Mouse (Mus musculus): Measurements from ENCODE around the gene 6430531B16Rik.

The 6430531B16Rik gene

DNA sequence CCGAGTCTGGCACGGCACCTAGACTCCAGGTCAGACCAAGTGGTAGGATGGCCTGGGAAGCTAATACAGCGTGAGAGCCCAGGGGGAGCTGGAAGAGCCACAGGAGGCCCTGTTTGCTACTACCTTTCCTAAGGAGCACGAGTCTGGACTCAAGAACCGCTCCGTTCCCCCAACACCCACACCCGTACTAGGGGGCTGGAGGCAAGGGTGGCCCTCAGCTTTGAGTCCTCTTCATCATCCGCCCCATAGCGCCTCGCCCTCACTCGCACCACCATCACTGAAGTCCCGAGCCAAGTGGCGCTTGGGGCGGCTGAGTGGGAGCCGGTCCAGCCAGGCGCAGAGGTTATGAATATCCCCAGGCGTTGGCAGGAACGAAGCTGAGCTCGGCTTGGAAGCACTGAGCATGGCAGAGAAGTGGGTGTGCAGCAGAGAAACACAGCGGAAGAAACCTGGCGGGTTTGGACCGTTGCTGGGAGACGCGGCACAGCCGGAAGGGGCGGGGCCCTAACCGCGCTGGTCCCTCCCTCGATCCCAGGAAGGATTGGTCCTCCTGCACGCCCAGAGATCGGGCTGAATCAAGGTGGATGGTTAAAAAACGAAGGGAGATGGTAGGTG, at the start of gene 6430531B16Rik:
Gene 6430531B16Rik, minus strand, starts transcription at position 478 of the 615 bp plus-strand sequence.
- peak; percentile 88 for DNase-seq (ENCODE audit: low spot score)

DNA sequence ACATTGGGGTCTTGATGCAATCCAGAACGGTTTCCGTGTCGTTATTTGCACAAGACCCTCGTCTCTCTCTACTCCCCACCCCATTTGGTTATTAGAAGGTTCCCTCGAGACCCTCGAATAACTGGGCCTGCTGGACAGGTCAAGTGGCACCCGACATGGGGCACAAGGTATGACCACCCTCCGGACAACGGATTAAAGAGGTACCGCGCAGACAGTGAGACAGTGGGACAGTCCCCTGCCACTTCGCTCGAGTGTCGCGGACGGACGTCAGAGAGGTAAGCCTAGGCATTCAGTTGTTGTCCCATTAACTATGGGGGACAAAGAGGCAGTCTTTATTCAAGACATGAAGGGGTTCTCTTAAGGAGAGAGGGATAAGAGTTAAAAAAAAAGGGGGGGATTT, 32.8 kb upstream of the 6430531B16Rik start:
- no peak for DNase-seq (ENCODE audit: low spot score)

DNA sequence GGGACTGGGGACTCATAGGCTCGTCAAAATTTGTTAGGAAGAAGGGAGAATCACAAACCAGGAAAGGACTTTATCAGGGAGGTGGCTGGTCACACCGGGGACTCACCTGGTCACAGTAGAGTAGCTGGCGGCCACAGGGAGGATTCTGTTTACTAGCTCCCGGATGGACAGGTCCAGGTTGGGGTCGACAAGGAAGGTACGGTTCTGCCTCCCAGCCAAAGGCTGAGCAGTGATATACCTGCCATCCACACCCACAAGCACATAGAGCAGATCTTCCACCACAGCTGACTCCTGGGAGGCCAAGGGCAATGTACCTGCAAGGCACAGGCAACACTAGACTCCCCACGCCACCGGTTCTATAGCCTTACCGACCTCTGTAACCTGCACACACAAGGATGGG, 29.2 kb upstream of the 6430531B16Rik start:
- DNase-seq (ENCODE audit: low spot score), result no peak

DNA sequence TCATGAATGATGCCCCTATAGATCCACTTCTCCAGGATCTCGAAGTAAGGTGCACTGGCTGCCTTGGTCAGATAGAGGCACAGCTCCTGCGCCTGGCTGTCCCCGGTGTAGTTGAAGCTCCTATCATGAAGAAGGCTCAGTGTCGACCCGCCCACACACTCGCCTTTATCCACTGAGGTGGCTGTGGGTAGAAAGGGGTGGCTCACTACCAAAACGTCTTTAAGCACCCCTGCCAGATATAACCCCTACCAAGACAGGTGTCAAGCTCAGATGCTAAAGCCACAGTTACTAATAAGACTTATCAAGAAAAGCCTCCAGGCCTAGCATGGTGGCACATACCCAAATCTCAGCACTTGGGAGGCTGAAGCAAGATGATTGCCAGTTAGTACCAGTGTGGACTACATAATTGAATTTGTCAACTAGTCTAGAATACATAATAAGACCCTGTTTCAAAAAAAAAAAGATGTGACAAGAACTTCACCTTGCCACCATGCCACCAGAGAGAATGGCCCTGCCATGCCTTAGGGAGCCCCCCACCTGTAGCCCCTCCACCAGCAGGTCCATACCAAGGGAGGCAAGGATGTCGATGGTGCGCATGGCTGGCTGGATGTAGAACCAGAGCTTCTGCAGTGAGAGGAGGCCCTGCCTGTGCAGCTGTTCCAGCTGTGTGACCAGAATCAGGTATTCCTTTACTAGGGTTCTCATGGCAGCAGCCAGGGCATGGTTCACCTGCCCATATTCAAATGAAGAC, 28.5 kb upstream of the 6430531B16Rik start:
- no peak for DNase-seq (ENCODE audit: low spot score)

DNA sequence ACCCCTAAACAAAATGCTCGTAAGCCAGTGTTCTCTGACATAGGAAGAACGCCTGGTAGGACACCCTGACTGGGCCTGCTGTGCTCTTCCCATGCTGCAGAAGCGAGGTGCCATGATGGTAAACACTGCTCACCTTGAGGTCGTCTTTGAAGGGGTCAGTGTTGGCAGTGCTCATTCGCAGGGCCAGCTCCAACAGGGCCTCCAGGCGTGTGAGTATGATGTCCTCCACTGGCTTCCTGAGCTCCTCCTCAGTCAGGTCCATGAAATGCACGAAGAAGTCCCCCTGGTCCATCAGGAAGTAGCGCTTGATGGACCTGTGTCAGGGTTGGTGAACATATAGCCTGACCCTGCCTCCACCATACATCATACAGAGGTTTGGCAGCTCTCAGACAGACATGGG, 26.1 kb upstream of the 6430531B16Rik start:
- no peak for DNase-seq (ENCODE audit: low spot score)

DNA sequence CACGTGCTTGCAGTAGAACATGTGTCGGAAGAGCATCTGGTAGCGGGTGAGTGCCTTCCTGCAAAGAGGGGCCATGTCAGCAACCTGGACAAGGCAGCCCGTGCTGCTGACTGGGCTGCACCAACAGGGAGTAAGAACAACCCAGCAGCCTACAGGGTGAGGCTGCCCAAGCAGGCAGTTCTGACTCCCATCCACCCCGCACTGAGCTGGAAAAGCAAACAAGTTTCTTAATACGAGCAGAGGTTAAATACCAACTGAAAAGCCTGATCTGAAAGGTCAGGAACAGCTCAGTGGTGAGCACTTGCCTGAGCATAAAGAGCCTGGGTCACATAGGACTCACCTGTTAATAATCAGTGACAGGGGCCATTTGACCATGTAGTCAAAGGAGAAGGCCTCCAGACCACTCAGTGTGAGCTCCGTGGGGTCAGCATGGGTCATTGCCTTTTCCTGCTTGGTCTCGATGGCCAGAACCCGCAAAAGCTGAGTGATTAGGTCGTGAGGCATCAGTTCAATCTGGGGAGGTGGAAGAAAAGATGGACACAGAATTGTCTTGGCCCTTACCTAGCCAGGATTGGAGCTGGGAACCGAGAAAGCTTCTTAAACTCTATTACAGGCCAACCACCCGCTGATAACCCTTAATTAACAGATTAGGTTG, 22.7 kb upstream of the 6430531B16Rik start:
- no peak for DNase-seq (ENCODE audit: low spot score)

DNA sequence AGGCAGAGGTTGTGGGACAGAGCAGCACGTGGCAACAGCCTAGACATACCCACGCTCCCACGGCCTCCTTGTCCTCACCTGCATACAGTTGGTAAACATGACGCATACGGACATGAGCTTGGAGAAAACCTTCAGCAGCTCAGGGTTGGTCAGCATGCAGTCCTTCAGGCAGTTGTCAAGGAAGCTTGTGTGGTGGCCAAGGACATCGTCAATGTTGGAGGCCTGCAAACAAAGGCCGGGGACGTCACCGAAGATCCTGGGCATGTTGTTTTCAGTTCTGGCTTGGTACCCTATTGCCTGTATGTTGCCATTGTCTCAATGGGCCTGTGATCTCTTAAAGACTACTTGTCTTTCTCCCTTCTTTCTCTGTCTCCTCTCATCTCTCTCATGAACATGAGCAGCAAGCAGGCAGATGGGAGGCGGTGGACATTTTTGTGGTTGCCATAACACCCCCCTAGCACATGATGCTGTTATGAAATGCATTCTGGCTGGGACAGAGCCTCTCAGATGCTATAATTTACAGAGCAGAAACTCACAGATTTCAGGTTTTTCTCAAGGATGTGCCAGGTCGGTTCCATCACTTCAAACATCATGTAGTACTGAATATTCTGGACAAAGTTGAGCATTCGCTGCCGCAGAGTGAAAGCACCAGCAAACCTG, 20.3 kb upstream of the 6430531B16Rik start:
- no peak for DNase-seq (ENCODE audit: low spot score)

DNA sequence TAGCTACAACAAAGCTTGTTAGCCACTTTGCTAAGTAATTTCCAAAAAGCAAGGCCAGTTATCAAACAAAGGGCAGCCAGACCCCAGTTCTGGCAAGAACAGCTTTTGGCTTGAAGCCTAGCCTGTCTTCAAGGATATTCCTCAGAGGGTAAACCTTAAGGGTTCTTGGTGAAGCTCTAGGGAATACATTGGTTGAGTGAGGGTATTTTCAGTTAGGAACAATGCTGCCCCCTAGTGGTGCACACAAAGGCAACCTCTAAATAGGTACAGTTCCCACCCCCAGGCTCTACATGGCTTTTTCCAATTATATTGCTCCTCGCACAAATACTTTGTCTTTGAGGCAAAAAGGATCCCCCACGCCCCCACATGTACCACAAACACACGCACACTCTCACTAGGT, 16.1 kb upstream of the 6430531B16Rik start:
- peak; percentile 69 for DNase-seq (ENCODE audit: low spot score)

DNA sequence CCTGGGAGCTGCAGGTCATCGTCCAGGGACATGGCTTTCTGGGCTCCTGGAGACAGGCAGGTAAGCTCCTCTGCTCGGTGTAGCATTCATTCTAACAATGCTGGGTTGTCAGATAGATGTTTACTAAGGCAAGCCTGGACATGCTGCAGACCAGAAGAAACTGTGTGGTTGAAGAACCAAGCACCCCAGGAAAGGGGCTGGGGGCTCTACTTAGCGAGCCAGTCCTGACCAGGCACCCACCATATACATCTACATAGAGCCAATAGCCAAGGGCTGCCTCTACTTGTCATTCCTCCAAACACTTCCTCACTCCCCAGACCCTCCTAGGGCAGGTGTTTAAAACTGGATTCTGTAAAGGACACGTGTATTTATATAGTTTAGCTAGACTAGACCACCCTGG, 15.6 kb upstream of the 6430531B16Rik start:
- DNase-seq (ENCODE audit: low spot score), result no peak

DNA sequence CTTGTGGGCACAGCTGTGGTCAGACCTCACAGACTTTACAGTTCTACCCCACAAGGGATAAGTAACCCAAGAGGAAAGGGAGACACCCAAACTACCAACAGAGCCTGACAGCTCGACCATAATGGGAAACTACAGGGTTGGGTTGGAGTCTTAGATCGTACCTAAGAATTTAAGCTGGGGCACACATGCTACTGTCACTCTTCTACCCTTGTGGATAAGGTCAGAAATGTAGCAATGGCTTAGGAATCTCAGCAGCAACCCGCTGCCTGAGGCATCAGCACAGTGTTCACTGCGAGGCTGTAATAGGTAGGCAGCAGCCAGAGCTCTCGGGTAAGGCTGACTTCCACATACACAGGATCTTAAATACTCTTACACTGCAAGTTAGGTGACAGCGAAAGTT, 15.0 kb upstream of the 6430531B16Rik start:
- DNase-seq (ENCODE audit: low spot score), result no peak

DNA sequence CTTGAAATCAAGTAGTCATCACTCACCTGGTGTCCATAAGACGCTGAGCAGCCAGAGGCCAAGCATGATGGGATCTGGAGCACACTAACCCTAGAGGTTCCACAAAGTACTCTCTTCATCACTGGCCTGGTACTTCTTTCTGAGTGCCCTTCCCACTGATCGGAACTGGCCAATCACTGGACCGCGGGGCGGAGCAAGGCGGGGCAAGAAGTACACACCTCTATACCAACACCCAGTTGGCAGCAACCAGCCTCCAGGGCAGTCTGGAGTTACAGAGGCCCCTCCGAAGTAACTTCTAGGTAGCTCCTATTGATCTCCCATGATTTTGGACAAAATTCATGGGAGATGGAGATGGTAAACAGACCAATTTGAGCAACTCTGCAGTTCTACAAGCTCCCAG, 13.9 kb upstream of the 6430531B16Rik start, which contains the start of gene Adam8:
Gene Adam8, minus strand, starts transcription at position 157 of the 400 bp plus-strand sequence.
- DNase-seq (ENCODE audit: low spot score), result peak; percentile 52

DNA sequence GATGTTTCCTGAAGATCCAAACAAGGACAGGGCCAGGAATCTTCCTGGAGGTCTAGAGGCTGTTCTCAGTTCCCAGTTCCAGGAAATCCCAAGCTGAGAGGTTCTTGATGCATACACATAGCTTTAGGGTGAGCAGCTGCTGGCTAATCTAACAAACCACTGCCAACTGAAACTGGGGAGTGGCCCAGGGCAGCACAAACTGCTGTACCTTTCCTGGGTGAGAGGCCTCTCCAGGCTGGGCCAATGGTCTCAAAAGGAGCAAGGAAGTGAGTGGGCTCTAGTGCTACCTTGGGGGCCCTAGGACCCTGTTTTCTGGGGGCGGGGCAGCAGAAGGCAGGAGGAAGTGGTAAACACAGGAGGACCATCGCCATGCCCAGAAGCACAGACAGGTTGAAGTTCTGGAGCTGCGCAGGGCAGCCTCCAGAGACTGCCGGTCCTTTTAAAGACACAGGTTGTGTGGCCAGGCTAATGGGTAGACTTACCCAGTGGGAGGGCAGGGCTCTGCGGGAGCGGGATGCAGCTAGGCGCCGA, 12.4 kb upstream of the 6430531B16Rik start:
- DNase-seq (ENCODE audit: low spot score), result no peak

DNA sequence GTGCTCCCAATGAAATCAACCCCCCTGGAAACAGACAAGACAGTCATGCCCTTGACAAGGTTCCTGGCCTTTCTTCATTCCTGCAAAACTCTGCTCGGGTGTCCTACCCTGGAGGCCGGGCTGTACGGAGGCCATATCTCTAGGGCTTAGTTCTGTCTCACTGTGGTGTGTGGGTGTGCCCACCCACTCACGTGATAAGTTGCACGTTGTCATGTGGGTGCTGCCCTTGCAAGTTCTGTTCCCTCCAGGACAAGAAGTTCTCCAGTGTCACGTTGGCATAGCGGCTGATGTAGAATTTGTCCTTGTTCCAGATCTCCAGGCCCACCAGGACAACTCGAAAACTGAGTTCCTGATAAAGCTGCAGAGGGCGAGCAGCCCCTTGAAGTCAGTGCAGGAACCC, 9.7 kb upstream of the 6430531B16Rik start:
- no peak for DNase-seq (ENCODE audit: low spot score)

DNA sequence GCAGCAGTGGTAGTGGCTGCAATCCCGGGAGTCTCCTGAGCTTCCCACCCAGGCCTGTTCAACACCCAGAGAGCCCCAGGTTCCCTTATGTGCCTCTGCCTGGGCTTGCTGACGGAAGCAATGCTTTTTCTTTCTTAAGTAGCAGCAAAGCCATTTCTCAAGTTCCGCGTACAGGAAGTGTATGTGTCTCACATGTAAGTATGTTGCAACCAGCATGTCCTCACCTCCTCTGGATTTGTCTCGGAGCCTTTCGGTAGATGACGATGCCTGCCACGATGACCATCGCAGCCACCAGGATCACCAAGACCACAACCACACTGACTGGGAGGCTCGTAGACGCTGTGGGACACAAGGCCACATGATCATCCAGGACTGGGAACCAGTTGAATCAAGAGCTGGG, 6.0 kb upstream of the 6430531B16Rik start:
- no peak for DNase-seq (ENCODE audit: low spot score)

DNA sequence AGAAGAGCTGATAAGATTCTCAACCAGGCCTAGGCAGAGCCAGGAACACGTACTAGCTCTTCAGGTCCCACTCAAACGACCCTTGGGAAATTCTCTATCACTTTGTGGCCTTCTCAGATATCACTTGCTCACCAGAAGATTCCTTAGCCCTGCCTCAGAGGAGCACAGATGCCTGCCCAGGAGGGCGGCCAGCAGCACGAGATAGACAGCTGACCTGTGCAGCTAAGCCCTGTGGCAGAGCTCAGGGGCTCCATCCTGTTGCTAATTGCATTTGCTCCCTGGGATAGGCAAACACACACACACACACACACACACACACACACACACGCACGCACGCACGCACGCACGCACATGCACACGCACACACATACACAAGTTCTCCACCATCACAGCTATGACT, 3.5 kb upstream of the 6430531B16Rik start:
- DNase-seq (ENCODE audit: low spot score), result no peak

DNA sequence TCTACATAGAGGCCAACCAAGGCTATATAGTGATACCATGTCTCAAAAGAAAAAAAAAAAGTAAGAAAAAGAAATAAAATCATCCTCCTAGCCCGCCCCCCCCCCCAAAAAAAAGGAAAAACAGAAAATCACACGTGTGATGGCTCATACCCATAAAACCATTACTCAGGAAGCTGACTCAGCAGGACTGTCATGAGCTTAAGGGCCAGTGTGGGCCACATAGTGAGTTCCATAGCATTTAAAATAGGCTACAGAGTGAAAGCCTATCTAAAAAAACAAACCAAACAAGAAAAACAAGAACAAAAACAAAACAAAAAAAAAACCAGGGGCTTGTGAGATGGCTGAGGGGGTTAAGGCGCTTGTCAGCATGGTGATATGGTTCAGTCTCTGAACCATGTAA, 2.2 kb upstream of the 6430531B16Rik start:
- DNase-seq (ENCODE audit: low spot score), result no peak

DNA sequence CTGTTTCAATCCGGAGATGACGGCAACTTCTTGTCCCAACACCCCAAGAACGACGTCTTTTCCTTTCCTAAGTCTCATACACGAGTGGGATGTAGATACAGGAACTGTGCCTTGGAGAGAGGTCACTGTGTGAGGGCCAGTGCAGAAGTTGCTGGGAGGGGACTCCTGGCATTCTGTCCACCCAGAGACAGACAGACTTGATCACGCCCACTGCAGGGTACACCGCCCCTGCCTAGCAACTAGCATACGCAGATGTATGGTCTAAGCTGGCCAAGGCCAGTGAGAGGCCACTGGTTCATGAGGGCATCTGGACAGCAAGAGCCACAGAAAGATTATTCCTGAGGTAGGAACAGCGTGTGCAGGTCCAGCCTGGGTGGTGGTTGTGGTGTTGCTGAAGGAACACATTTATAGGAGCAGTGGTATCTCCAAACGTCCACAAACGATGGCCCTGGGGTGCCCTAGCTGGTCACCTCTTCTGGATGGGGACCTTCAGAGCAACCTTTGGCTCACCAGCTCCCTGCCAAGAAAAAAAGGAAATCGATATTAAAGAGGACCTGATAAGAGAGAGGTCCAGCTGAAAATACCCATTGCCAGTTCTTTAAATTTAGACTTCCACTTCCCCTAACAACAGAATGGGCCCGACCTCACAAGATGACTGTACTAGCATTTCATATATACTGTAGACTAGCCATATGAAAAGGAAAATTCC, 610 bp upstream of the 6430531B16Rik start:
- DNase-seq (ENCODE audit: low spot score), result no peak

DNA sequence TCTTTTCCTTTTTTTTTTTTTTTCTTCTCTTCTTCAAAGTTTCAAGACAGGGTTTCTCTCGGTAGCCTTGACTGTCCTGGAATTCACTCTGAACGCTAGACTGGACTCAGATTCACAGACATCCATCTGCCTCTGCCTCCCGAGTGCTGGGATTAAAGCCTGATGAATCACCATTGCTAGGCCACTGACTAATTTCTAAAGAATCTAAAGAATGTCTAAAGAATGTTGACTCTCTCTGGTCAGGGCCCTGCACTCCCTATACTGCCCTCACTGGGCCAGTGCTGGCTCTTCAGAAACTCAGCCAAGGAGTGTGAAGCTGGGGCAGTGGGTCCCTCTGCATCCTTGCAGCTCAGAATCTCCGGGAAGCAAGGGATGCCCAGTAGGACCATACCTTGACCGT, 3.1 kb downstream of the 6430531B16Rik start:
- no peak for DNase-seq (ENCODE audit: low spot score)

DNA sequence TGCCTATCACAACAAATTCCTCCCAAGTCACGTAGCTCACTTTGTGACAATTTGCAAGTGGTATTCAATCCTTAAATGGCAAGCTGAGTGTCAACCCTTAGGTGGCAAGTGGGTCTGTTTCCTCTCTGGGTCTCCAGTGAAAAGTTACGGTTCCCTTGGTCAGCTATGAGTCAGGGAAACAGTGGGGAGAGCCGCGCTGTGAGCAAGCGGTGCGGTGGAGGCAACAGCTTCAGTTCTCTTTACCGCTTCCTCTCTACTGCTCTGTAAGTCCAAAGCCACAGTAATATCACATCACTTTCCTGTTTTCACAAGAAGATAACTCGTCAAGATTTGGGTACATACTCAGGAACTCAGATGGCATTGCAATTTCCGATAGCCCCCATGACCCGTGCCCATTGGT, 4.2 kb downstream of the 6430531B16Rik start:
- DNase-seq (ENCODE audit: low spot score), result no peak

DNA sequence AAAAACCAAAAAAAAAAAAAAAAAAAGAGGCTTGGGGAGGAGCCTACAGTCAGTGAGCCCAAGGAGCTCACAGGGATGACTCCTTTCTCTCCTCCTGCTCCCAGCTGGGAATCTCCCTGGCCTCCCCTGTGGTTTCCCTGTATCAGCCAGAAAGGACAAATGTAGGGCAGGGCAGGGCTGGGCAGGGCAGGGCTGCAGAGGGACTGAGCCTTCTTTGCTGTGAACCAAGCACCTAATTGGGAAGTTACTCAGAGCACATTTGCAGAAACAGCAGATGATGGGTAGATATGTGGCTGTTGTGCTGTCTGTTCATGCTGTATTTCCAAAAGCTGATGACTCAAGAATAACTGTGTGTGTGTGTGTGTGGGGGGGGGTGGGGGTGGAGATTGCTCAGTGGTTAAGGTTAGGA, 5.6 kb downstream of the 6430531B16Rik start:
- no peak for DNase-seq (ENCODE audit: low spot score)

DNA sequence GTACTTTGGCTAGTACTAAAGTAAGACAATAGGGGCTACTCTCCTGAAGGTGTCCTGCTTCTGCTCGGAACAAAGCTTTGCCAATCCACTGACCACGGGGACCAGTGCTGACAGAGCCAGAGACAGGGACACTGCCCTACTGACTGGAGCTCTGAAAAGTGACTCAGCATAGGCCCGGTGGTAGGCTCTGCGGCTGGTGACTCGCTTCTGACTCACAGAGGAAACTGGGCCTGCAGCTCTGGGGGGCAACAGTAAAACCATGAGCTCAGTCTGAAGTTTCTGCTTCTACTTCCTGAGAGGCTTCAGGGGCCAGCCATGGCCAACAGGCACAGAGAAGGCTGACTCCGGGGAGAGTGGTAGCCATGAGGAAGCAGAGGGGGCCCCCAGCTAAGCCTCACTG, 7.1 kb downstream of the 6430531B16Rik start:
- DNase-seq (ENCODE audit: low spot score), result peak; percentile 57

DNA sequence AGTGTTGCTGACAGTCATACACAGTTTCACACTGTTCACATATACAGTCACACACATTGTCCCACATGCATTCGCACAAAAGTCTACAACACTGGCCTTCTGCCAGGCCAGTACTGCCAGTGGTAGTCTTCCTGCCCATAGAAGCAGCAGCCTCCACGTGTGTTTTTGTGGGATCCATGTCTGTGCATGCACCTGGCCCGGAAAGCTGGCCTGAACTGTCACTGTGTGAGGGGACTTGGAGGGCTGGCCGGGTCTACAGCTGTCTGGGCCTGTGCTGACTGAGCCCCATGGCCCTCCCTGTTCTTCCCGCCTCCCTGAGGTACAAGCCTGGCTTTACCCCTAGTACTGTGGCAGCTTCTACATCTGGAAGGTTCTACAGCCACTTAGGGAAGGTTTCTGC, 7.6 kb downstream of the 6430531B16Rik start:
- peak; percentile 34 for DNase-seq (ENCODE audit: low spot score)

All from urinary bladder, postnatal 14 days (tissue).